Mouse (Mus musculus) gastrocnemius, postnatal 10 days (tissue): ENCODE data around the gene Tbc1d5. TPM values are rescaled to one million over a fixed set of nuclear protein-coding genes. Genes with fewer than 3 reads are reported as not detected.

Experiments used
- DNase-seq: peaks from one replicate; pipeline ENCODE4 v3.0.0; 2021; ENCODE audit warnings: mixed read lengths
- total RNA-seq, 2 experiments: library from RNA; stranded (reverse); gene quantifications; 2 replicates each; pipeline ENCODE4 v1.2.3; 2021

The Tbc1d5 gene
- total RNA-seq, 2 experiments from 2014 or later, result 8.2 to 12.1 TPM

DNA sequence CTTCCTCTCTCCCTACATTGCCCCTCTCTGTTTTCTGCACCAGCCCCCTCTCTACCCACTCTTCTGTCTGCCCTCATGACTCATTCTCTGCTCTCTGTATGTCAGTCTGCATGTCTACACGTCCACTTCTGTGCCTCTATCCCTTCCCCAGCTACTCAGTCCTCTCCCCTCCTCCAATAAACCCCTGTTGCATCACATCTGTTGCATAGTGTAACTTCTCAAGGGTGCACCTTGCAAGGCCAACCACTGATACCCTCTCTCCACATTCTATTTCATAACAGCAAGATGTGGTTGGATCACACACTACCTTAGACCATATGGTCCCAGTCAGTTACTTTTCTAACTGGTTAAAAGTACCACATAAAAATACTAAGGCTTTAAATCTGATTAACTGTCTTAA lies 74.9 kb downstream of the Tbc1d5 start:
- no peak for DNase-seq

DNA sequence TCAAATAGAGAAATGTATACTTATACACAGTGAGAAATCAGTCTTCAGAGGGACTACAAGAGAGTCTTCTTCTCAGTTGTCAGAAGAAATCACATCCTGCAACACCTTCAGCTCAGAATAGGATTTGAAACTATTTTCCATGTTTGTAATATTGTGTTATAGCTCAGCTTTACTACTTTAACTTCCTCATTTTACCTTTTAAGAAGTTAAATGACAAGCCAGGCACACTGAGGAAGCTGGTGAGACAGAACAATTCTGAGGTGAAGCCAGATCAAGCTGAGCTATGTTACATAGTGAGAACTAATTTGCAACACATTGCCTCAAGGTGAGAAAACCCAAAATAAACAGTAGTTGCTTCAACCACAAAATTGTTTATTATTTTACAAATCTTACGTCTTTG lies 135.3 kb downstream of the Tbc1d5 start:
- no peak for DNase-seq

DNA sequence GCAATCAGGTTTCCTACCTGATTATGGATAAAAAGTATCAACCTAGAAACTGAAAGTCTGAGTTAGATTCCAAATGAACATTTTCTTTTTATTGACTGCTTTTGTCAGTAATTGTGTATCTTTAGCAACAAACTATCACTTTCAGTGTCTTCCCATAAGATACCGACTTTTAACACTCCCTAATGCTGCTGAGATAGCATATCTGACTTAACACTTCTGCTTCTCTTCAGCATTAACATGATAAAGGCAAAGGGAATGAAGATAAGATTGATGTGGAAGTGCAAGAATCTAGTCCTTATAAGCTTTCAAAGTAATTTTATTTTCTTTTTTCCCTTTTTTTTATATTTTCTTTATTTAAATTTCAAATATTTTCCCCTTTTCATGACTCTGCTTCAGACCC lies 138.3 kb downstream of the Tbc1d5 start:
- DNase-seq, result no peak

DNA sequence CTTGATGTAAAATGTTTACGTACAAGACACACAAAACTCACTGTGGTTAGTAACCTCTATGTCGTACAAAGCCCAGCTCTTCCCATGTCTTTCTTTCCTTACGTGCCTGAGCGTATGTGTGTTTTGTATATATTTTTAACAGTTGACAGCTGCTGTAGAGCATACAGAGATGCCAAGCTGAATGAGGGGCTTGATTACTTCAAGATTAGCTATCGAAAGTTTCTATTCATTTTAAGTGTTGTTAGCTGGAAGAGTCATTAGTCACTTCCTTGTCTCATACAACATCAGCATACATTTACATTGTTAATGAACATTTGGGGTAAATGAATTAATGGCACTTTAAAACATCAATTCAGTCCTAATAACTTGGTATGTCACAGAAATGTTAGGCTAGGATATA lies 155.9 kb downstream of the Tbc1d5 start:
- no peak for DNase-seq

DNA sequence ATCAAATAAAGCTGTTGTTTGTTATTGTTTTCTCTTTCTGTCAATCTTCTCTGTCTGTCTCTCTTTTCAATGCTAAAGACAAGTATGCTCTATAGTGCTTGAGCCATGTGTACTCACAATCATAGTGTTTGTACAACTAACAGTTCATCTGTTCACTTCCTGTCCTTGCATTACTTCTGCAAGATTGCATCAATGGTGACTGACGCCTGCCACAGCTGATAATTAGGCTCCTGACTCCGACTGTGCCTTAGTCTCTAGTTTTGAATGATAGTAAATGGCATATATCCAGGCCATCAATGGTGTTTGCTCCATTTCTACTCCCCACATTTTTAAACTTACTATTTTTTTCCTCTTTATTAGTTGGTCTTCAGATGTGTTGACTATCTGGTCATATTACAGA lies 162.8 kb downstream of the Tbc1d5 start:
- DNase-seq, result no peak

DNA sequence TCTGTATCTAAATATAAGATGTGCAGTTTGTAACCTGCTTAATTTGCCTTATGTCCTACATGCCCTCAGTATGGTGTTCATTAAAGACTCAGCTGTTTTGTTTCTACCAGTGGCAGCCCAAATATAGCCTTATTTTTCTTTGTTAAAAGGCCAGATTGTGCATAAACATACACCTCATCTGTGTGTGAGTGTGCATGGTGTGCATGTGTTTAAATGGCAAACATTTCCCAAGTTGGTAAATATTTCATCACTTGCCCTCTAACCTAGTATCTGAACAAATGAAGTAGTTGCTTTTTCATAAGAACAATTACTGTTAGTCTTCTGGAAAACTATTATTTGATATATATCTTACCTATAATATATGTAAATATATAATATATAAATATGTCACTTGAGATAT lies 165.2 kb downstream of the Tbc1d5 start:
- DNase-seq, result no peak

DNA sequence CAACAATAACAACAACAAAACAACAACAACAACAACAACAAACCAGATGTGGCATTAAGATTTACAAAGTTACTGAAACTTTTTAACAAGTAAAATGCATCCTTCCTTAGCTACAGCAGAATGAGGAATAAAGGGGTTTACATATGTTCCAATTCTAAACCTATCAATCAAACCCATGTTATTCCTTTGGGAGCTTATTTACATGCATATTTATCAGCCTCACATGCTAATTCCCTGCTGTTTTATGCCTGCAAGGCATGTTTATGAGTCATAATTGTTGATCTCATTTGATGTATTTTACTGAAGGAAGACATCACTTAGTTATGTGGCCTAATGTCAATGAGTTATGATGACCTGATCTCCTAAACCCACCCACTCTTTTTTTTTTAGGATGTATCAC lies 176.0 kb downstream of the Tbc1d5 start:
- DNase-seq, result no peak

DNA sequence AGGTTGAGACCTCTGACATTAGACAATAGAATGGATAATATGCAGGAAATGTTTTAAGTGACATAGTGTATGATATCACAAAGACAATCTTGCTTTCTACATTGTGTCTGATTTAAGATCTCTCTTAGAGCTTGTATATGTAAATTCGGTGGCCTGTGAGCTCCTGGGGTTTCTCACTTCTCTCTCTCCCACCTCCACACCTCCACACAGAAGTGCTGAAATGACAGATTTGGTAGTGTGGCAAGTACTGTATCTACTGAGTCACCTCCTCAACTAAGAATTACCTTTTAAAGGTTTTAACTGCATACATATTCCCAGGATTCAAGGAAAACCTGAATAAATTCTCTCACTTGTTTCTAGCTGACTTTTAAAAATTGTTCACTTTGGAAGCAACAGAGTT lies 180.9 kb downstream of the Tbc1d5 start:
- no peak for DNase-seq

DNA sequence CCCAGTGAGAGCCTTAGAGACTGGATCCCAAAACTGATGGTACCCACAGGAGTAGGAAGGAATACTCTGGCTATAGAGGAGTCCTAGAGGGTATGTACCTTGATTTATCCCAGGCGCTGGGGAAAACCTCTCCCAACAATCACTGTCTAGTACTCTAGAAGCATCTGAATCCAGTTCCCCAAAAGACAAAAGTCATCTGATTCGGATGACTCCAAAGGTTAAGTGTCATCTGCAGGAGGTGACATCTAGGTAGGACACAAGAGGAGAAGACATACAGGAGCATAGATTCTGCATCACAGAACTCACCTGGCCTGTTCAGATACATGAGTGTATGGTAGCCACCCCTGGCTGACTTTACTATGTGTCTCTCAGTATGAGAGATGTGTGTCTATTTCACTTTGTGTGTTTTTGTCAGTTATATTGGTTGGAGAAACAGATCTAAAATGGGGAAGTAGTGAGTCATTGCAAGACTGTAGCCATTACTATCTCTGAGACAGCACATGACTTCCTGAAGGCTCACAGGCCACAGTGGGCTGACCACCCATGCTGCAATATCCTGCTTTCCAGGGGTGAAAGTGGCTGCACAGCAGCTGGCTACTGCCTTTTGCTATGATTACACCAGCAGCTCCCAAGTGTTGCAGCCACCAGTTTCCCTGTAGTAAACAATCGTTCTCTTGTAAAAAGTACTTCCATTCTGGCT lies 185.7 kb downstream of the Tbc1d5 start:
- DNase-seq, result no peak

DNA sequence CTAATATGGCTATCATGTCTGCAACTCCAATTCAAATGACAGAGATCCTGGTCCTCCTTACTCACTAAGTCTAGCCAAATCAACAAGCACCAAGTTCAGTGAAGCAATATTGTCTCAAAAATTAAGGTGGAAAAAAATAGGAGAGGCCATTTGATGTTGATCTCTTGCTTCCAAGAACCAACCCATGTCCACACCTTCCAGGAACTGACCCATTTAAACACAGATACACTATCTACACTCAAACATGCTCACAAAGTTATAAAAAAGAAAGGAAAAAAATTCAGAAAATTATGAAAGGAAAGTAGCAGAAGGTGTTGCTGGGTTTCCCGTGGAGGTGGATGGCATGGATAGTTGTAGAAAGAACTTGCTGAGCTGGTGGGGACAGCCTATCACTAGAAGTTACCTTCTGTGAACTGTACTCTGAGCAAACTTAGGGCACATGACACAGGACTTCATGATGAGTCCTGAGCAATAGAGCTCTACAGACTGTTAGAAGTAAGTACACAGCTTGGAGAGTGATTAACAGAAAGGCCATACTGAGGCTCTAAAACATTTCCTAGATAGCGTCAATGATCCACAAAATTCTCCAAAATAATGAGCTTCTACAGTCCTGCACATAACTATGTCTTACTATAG lies 188.3 kb downstream of the Tbc1d5 start:
- no peak for DNase-seq

DNA sequence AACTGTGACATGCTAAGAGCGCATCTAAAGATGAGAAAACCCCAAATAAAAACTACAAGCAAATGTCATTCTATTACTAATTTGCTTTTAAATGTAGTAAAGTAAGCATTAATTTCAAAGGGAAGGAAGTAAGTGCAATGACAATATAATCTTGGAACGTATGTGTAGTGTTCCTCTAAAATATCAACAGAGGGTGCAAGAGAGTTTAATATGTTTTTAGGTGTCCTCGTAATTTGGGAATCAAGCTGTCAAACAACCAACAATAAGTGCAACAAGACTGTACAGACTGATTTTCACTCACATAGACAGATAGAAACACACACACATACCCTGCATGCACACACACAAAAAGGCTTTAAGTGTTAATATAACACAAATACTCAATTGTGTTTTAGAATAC lies 191.2 kb downstream of the Tbc1d5 start:
- no peak for DNase-seq

DNA sequence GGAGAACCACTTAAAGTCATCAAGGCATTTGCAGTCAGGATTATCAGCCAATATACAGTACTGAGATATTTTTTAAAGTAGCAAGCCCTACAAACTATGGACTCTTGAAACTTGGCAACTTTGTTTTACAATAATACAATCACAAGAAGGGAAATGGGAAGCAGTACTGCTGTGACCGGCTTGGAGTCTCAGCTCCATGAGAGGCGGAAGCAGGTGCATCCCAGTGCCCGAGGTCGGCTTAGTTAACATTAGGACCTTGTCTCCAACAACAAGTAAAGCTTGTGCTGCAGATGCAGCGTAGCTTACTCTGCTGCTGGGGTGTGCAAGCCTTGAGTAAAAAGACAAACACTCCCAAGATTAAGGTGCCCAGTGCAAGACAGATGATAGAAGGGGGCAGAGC lies 197.2 kb downstream of the Tbc1d5 start:
- no peak for DNase-seq

DNA sequence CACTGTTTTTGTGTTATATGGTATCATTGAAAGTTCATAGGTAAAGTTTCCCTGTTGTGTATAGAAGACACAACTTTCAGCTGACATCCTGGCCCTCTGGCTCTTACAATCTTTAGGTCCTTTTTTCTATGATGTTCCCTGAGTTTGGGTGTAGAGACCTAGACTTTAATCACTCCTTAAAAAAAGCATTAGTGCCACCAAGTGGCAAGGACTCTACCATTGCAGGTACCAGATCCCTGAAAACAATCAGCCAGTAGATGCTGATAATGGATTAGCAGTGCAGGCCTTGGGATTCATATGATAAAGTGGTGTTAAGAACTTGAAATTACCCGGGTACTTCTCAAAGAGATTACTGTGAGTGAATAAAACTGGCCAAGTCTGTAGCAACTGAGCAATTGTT lies 207.0 kb downstream of the Tbc1d5 start:
- no peak for DNase-seq

DNA sequence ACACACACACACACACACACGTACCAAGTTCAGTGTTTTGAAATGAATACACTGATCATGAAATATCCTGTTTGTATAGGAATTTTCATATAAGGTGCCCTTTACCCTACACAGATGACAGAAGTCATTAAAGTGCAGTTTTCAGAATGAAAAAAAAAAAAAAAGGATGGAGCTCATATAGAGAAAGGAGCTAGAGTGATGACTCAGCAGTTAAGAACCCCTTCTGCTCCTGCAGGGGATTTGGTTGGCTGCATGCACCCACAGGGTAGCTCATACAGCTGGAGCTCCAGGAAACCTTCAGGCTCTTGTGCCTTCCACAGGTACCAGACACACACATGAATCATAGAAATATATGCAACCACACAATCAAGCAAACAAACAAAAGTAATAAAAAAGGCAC lies 213.0 kb downstream of the Tbc1d5 start:
- DNase-seq, result no peak

DNA sequence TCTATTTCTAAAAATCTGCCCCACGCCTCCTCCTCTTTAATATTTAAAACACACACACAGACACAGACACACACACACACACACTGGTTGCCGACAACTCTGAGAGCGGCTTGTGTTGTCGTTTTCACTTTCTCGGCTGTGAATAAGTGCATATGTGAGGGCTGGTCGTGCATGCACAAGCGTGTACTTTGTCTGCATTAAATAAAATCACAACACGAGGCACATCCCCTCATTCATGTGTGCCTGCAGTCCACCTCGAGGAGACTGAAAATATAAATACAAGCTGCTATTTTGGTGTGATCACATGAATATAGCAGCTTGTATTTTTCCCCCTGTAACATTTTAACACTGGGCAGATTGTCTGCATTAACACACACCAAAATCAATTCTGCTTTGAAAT lies 224.8 kb downstream of the Tbc1d5 start:
- DNase-seq, result no peak

DNA sequence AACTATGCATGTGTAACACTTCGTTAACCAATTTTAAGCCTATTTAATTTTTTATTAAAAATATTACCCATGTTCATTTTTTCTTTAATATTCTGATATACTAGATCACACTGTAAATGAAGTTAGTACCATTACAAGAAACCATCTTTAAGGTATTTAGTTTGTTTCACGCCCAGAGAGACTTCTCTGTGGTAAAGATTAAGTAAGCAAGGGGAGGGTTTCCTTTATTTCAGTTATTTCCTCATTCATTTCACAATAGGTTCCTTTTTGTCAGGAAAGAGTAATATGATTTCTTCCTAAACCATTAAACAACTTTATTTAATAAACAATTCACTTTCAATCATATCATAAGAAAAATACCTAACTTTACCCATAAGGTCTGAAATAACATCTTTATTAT lies 256.8 kb downstream of the Tbc1d5 start:
- DNase-seq, result no peak

DNA sequence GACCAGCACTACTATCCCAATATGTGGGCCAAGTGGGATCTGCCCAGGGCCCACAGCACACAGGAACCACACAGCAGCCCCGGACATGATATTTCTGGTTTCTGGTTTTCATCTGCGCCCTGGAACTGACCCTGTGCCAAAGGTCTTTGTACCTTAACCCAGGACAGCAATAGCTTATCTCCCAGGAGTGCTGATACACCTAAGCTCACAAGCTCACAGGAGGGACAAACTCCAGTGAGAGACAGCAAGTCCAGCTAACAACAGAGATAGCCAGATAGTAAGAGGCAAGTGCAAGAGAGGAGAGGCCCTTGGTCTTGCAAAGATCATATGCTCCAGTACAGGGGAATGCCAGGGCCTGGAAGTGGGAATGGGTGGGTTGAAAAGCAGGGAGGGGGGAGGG lies 263.9 kb downstream of the Tbc1d5 start:
- no peak for DNase-seq

DNA sequence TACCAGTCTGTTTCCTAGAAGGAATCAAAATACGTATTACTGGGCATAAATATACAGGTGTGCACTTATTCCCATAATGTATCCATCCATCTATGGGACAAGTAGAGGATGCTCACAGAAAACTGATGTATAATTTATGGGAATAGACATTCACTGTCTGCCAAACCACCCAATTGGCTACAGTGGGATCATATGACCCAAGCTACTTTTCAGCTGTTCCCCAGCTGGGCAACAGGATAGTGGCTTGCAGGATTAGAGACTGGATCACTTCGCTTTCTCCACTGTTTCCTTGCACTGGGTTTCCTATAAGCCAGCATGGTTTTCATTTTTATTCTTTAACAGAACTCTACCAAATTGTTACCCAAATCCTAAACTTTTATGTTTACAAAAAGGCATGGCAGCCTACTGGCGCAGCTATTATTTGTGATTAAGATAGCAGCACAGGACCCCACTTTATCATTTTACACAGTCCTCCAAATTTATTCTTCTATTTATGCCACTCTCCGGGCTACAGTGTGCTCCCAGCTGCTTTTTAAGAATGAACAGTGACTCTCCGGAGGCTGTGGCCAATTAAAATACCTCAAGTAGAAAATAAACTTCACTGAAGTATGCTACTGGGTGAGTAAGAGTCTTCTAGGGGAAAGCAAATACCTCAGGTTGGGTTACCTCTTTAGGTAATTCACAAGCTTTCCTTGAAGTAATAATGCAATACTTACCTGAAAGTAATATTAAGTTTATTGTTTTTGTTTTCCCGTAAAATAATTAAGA lies 270.4 kb downstream of the Tbc1d5 start:
- no peak for DNase-seq

DNA sequence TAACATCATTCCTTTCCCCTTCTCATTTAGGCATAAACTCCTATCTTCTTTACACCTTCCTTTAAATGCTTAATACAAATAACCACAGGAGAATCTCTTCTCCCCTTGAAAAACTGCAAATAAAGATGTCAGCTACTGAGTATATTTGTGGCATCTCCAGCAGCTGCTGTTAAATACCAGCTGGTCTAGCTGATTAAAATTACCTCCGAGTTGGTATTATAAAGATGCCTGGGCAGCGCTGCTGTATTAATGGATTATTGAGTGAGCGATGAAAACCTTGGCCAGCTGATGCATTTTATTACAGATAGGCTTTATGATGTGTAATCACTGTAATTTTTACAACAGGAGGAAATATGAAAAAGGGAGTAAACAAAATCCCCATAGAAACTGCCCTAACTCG lies 271.0 kb downstream of the Tbc1d5 start:
- DNase-seq, result no peak

DNA sequence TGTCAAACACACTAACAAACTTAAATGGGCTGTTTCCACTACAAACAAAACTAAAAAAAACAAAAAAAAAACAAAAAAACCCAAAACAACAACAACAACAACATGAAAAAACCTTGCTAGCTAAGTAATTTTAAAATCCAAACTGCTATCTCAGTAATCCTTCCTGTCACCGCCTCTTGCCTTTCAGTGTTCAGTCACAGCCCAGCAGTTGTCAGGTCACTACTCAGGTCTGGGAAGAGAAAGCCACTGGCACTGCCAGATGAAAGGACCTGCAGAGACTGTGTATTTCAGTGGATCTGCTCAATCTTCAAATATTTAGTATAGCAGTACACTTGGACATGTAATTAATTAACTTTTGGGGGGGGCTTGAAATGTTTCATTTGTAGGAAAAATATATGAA lies 272.5 kb downstream of the Tbc1d5 start:
- DNase-seq, result no peak

DNA sequence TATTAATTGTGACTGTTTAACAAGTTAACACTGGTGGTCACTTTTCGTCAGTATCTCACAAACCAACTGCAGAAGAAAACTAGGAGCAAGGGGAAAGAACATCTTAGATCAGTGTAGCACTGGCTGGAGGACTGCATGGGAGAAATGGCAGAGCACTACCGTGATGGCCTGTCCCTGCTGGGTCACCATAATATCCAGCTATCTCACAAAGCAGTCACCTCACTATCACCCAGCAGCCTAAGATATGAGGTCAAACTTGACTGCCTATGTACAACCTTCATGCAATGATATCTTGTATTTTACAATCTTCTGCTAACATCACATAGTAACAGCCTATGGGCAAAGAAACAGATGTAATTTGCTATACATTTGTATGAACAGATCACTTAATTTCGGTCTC lies 274.7 kb downstream of the Tbc1d5 start:
- DNase-seq, result no peak

DNA sequence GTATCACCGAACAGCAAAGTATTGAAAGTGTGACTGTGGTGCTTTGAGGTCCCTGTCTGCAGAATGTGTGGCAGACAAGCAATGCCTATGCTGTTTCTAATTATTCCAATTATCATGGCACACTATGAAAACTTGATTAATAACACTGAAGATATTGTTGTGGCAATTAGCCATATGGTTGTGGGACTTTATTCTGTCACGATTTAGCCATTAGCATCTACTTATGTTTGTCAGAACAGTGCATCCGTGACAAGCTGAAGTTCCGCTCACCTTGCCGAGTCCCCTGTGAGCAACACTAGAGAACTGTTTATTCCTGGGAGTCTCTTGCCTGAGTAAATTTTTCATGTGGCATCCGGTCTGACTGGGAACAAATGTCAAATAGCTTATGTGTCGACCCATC lies 281.3 kb downstream of the Tbc1d5 start:
- no peak for DNase-seq

DNA sequence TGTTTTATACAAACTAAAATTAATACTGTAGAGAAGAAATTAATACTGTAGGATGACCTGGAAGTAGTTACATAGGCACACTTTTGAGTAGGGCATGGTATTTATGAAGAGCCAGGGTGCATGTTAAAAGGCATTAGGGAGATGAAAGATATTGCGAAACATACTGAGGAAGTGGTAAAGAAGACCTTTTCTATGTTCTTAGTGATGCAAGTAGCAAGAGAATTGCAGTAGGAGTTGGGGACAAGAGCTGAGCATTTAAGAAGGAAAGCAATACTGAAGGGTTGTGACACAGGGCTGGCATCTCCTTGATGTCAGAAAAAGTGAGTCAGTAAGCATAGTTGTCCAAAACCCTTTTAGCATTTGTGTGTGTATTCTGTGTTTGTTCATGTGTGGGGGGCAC lies 289.7 kb downstream of the Tbc1d5 start:
- no peak for DNase-seq

DNA sequence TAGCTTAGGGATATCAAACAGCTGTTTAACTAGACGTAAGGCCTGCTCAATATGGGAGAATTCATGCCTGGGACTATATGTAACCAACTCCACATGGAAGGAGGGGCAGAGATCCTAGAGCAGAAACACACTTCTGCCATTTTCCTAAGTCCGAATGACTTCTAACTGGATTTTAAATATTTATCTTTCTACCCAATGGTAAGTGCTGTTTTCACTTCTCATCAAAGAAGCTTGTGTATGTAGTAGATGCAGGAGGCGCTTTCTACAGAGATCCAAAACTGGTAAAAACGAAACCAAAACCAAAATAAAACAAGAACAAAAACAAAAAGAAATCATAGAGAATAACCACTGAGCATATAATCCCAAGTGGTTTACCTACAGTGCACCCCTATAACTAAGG lies 299.2 kb downstream of the Tbc1d5 start:
- DNase-seq, result no peak
